Mouse (Mus musculus) neural tube, embryonic 15.5 days (tissue): ENCODE measurements around the gene Fto. TPM values are rescaled to one million over a fixed set of nuclear protein-coding genes. Genes with fewer than 3 reads are reported as not detected.

Experiments used
- ATAC-seq: fragments of 200-750 bp; cut with Nextera tagmentation; 2 replicates; pipeline ENCODE4 v1.8.0; 2017; ENCODE audit warnings: mild to moderate bottlenecking, moderate TSS enrichment, moderate library complexity; ENCODE audit not compliant: low FRiP score
- H3K27ac ChIP-seq: fragments of 300-500 bp; sonication (generic); replicated peaks from 2 replicates; pipeline ENCODE4 v1.5.1; 2015; ENCODE audit warnings: mild to moderate bottlenecking, inconsistent platforms
- H3K27me3 ChIP-seq: fragments of 300-500 bp; sonication (generic); replicated peaks from 2 replicates; pipeline ENCODE4 v1.6.1; 2015; ENCODE audit warnings: inconsistent platforms
- H3K36me3 ChIP-seq: fragments of 300-500 bp; sonication (generic); 2 replicates; pipeline ENCODE4 v1.6.1; 2015; ENCODE audit warnings: inconsistent platforms
- H3K4me1 ChIP-seq: fragments of 300-500 bp; sonication (generic); 2 replicates; pipeline ENCODE4 v1.6.1; 2015; ENCODE audit warnings: inconsistent platforms
- H3K4me2 ChIP-seq: fragments of 300-500 bp; sonication (generic); 2 replicates; pipeline ENCODE4 v1.6.1; 2015; ENCODE audit warnings: inconsistent platforms, mild to moderate bottlenecking, moderate library complexity
- H3K4me3 ChIP-seq: fragments of 300-500 bp; sonication (generic); replicated peaks from 2 replicates; pipeline ENCODE4 v1.5.1; 2015; ENCODE audit warnings: mild to moderate bottlenecking, inconsistent platforms
- H3K9ac ChIP-seq: fragments of 300-500 bp; sonication (generic); replicated peaks from 2 replicates; pipeline ENCODE4 v1.6.1; 2015; ENCODE audit warnings: mild to moderate bottlenecking, inconsistent platforms
- H3K9me3 ChIP-seq: fragments of 300-500 bp; sonication (generic); replicated peaks from 2 replicates; pipeline ENCODE4 v1.6.1; 2016; ENCODE audit warnings: inconsistent platforms
- WGBS: fragments of 180-500 bp; shearing (Covaris S2); methylation state at CpG from one replicate; pipeline ENCODE4 v1.1.7; 2015; ENCODE audit warnings: mixed read lengths; 5-methylcytosine and 5-hydroxymethylcytosine counted together
- polyA plus RNA-seq: library from polyadenylated mRNA; unstranded; fragments of >200 nt; fragmentation: Nextera tagmentation; extraction: Ambion mirVana; gene quantifications from 2 replicates; pipeline ENCODE4 v1.2.1, GENCODE M21; 2015

The Fto gene
- polyA plus RNA-seq, 1 experiment from 2014 or later = 135 TPM

- H3K36me3 ChIP-seq = no peaks in the 10 kb centered on the region
- ATAC-seq = no peak
- peaks cover under 1% of the 10 kb centered on the region for H3K4me1 ChIP-seq
- 0 out of 2 replicates have a peak, but pooled peaks cover 5% of the 10 kb centered on the region for H3K27me3 ChIP-seq
- WGBS = 65% methylated on average over 10 of the region's 10 CpGs
- no peaks in the 10 kb centered on the region for H3K9me3 ChIP-seq
- H3K9ac ChIP-seq = no peak overlapping the region
- H3K4me2 ChIP-seq = no peak overlapping the region
- no peak overlapping the region for H3K27ac ChIP-seq
- H3K4me3 ChIP-seq = no peak overlapping the region
Measured at GRCm38 (mm10) chr8:91494501-91495259, 181.4 kb downstream of the Fto start.

DNA sequence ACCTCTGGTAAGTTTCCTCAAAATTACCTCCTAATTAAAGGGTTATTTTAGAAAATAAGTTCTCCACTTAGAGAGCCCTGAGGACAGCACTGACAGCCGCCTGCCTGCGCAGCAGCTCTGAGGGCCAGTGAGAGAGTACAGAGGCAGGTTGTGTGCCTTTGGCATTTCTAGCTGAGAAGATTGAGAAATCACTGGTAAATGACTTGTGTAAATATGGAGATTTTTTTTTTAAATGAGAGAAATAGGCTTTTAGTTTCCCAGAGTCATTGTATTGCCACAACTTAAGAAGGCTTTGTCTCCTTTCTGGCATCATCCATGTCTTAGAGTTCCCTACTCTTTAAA, 181.9 kb downstream of the Fto start:
- Histone ChIP-seq H3K9me3 (no peaks in the 10 kb centered on the region), H3K27me3 (0 out of 2 replicates have a peak, but pooled peaks cover 5% of the 10 kb centered on the region), H3K36me3 (no peaks in the 10 kb centered on the region), H3K4me3 (no peak overlapping the region), H3K4me1 (no peaks in the 10 kb centered on the region), H3K9ac (no peak overlapping the region), H3K27ac (no peak overlapping the region), H3K4me2 (no peak overlapping the region)
- ATAC-seq = no peak
- 89% methylated on average over 2 of the region's 2 CpGs for WGBS

DNA sequence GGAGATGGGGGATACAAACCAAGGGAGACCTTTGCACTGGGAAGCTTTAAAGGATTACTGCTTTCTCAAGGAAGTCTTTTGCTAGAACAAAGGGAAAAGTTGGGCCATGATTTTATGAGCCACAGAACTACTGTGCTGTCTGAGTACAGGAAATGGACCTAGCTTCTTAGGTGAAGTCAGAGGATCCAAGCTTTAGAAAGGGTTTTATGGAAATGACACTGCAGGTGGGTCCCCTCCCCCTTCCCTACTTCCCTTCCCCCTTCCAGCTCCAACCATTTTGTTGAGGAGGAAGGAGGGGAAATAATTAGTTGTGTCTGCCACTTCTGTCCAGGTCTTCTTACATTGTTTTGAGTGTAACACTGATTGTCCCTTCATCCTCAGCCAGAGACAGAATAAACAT, 182.7 kb downstream of the Fto start:
- Histone ChIP-seq H3K9me3 (no peaks in the 10 kb centered on the region), H3K4me3 (no peak overlapping the region), H3K9ac (no peak overlapping the region), H3K36me3 (no peaks in the 10 kb centered on the region), H3K4me2 (no peak overlapping the region), H3K27ac (no peak overlapping the region), H3K27me3 (no peaks in the 10 kb centered on the region), H3K4me1 (no peaks in the 10 kb centered on the region)
- ATAC-seq = no peak

- Histone ChIP-seq H3K9ac (no peak overlapping the region), H3K4me2 (no peak overlapping the region), H3K4me3 (no peak overlapping the region), H3K27me3 (no peaks in the 10 kb centered on the region), H3K9me3 (no peaks in the 10 kb centered on the region), H3K36me3 (no peaks in the 10 kb centered on the region), H3K4me1 (no peaks in the 10 kb centered on the region), H3K27ac (no peak overlapping the region)
- WGBS = 75% methylated on average over 7 of the region's 7 CpGs
- no peak for ATAC-seq
Measured at GRCm38 (mm10) chr8:91496936-91497335, 183.6 kb downstream of the Fto start.

DNA sequence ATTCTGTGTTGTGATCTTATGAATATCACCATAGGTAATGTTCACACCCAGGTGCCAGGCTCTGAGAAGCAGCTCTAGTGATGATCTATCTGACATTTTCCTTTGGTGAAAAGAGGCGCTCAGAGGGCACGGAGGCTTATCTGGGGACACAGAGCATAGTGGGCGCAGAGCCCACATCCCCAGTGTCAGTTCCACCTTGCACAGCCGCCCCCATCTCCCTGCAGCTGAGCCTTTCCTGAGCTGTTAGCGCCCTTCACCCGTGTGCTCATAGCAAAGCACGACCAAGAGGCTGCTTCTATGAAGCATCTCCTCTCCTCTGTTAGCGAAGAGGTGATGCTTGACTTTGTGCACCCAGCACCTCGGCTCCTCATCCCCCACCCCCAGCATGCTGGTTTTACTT, 185.3 kb downstream of the Fto start:
- H3K36me3 ChIP-seq = no peaks in the 10 kb centered on the region
- H3K4me3 ChIP-seq = no peak overlapping the region
- no peak overlapping the region for H3K9ac ChIP-seq
- H3K4me1 ChIP-seq = peaks cover 11% of the 10 kb centered on the region; the same call in 1 of the 2 replicates
- H3K27ac ChIP-seq = no peak overlapping the region
- no peak overlapping the region for H3K4me2 ChIP-seq
- H3K9me3 ChIP-seq = no peaks in the 10 kb centered on the region
- no peaks in the 10 kb centered on the region for H3K27me3 ChIP-seq
- ATAC-seq = no peak
- WGBS = 85% methylated on average over 9 of the region's 9 CpGs

DNA sequence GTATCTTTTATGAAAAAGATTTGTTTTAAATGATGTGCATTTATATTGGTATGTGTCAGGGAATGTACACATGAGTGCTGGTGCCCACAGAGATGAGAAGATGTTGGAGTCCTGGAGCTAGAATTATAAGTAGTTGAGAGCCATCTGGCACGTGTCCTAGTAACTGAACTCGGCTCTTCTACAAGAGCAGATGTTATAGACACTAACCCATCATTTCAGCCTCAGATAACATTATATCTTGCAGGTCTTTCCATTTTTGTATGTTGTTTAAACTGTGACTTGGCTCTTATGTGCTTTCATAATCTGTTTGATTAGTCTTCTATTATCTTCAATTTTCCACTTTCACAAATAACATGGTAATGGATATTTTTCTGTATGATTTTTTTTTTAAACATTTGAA, 186.0 kb downstream of the Fto start:
- Histone ChIP-seq H3K27me3 (no peaks in the 10 kb centered on the region), H3K4me1 (peaks cover 15% of the 10 kb centered on the region; the same call in 1 of the 2 replicates), H3K9me3 (no peaks in the 10 kb centered on the region), H3K4me2 (no peak overlapping the region), H3K36me3 (no peaks in the 10 kb centered on the region), H3K9ac (no peak overlapping the region), H3K27ac (no peak overlapping the region), H3K4me3 (no peak overlapping the region)
- 76% methylated on average over 2 of the region's 2 CpGs for WGBS
- ATAC-seq = no peak

GRCm38 (mm10) chr8:91501960-91502600, 188.8 kb downstream of the Fto start:
- no peaks in the 10 kb centered on the region for H3K27me3 ChIP-seq

DNA sequence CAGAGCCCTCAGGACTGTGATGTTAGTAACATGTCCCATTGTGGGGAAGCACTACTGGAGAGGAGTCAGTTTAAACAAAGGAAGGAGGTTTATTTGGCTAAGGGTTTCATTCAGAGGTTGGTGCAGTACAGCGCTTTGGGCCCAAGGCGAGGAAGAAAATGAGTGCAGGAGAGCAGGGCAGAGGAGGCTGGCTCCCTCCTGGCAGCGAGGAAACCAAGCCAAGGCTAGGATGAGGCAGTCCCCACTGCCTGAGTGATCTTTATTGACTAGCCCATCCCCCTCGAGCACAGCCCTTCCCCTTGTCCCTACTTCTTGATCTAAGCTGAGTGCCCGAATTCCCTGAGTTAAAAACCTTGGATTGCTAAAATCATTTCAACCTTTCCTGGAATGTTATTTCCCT, 189.5 kb downstream of the Fto start:
- no peak for ATAC-seq
- H3K36me3 ChIP-seq = no peaks in the 10 kb centered on the region
- WGBS = 32% methylated on average over 5 of the region's 5 CpGs
- H3K4me3 ChIP-seq = no peak overlapping the region
- peaks cover 20% of the 10 kb centered on the region for H3K4me1 ChIP-seq
- 0 out of 2 replicates have a peak overlapping the region, but pooled peaks have one; percentile 4 for H3K27ac ChIP-seq
- H3K4me2 ChIP-seq = no peak overlapping the region
- no peak overlapping the region for H3K9ac ChIP-seq
- no peaks in the 10 kb centered on the region; the same call in 1 of the 2 replicates for H3K27me3 ChIP-seq
- H3K9me3 ChIP-seq = no peaks in the 10 kb centered on the region

More at GRCm38 (mm10) chr8:91501960-91502600, 188.8 kb downstream of the Fto start:
- H3K27ac ChIP-seq = 0 out of 2 replicates have a peak overlapping the region, but pooled peaks have one; percentile 4
- no peak overlapping the region for H3K4me3 ChIP-seq
- H3K36me3 ChIP-seq = no peaks in the 10 kb centered on the region
- 82% methylated on average over 11 of the region's 11 CpGs for WGBS
- peaks cover 20% of the 10 kb centered on the region for H3K4me1 ChIP-seq
- no peak overlapping the region for H3K4me2 ChIP-seq
- H3K9ac ChIP-seq = no peak overlapping the region
- no peak for ATAC-seq
- no peaks in the 10 kb centered on the region for H3K9me3 ChIP-seq

- Histone ChIP-seq H3K27ac (no peak overlapping the region), H3K4me1 (peaks cover 20% of the 10 kb centered on the region)
- 70% methylated on average over 3 of the region's 3 CpGs for WGBS
Measured at GRCm38 (mm10) chr8:91504360-91504759, 191.0 kb downstream of the Fto start.

DNA sequence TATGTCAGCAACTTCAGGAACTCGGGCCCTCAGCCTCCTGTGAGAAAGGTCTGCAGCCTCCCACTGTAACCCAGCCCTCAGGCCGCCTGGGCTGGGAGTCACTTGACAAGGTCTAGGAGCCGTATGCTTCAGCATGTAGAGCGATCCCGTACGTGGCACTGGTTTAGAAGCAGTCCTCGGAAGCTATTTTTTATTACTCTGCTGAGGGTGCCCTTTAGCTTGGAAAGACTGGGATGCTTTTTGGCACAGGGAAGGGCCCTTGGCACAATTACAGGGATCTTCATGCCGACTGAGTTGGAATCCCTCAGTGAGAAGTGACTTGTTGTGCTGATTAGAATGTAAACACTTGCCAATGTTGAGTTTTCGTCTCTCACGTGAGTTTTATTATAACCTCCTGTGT, 191.6 kb downstream of the Fto start:
- ATAC-seq = no peak
- no peak overlapping the region for H3K4me2 ChIP-seq
- no peaks in the 10 kb centered on the region for H3K36me3 ChIP-seq
- H3K27me3 ChIP-seq = peaks cover 4% of the 10 kb centered on the region; the same call in 1 of the 2 replicates
- H3K4me3 ChIP-seq = no peak overlapping the region
- H3K4me1 ChIP-seq = peaks cover 20% of the 10 kb centered on the region
- no peak overlapping the region for H3K27ac ChIP-seq
- no peak overlapping the region for H3K9ac ChIP-seq
- H3K9me3 ChIP-seq = no peaks in the 10 kb centered on the region
- WGBS = 66% methylated on average over 10 of the region's 10 CpGs

More at GRCm38 (mm10) chr8:91504360-91504759, 191.0 kb downstream of the Fto start:
- no peak for ATAC-seq
- H3K36me3 ChIP-seq = no peaks in the 10 kb centered on the region
- no peak overlapping the region for H3K4me3 ChIP-seq
- no peaks in the 10 kb centered on the region for H3K9me3 ChIP-seq
- peaks cover 3% of the 10 kb centered on the region; the same call in 1 of the 2 replicates for H3K27me3 ChIP-seq
- H3K4me2 ChIP-seq = no peak overlapping the region
- H3K9ac ChIP-seq = no peak overlapping the region

DNA sequence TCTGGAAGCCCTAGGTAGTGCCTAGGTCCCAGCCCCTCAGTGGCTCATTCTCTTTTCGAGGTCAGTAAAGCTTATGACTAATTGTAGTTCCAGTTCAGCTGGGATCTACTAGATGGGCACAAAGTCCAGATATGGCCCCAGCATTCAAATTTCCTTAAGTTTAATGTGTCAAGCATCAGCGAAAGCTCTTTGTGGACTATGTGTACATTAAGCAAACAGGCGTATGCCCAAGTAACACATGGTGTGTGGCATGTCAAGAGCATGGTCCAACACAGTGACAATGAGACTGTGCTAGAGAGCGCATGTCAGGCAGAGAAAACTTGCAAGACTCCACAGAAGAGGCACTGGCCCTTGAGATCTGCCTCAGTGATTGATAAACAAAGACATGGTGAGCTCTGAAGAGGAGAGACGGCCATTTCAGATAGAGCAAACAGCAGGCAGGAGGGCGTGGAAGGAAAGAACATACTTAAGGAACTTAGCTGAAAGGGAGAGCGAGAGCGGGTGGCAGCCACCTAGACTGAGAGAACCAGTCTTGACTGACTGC, 192.2 kb downstream of the Fto start:
- no peak overlapping the region for H3K9ac ChIP-seq
- H3K4me1 ChIP-seq = peaks cover 20% of the 10 kb centered on the region
- WGBS = 88% methylated on average over 8 of the region's 8 CpGs
- H3K27ac ChIP-seq = no peak overlapping the region
- no peak overlapping the region for H3K4me3 ChIP-seq
- H3K4me2 ChIP-seq = no peak overlapping the region
- H3K27me3 ChIP-seq = peaks cover 4% of the 10 kb centered on the region; the same call in 1 of the 2 replicates
- ATAC-seq = no peak
- no peaks in the 10 kb centered on the region for H3K36me3 ChIP-seq
- H3K9me3 ChIP-seq = no peaks in the 10 kb centered on the region
